ENCODE assay signal across 28 mouse cellular contexts in the genomic region with DNA sequence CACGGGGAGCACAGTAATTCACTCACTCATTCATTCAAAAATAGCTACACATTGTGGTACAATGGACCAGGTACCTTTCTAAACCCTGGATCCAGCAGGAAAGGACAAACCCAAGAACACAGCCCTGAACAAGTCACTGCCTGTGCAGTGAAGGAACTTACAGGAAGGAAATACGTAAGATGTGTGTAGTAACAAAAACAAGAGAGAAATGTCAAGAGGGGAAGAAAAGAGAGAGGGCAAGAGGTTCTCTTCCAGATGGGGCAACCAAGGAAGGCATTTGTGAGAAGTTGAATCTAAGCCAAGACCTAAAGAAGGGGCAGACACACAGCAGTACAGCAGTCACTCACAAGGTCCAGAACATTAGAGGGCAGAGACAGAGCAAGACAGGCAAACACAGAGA.
A peak's percentile ranks its signal among the peaks of the same experiment; 100 is the strongest.
DNase-seq lines count a peak whose midpoint lies in the region; ATAC-seq and TF ChIP-seq lines count a peak whose summit lies in the region.
"Had no signal": no experiment of that assay in that cellular context is flagged by ENCODE, and none has a peak within 500 bp of the region (broad histone marks: within the 10 kb centered on the region; RNA-seq: fewer than 3 reads in every experiment).

No protein-coding gene starts in this region.

- no peak overlapping the region for H3K4me3 ChIP-seq in gastrocnemius, adult 2 months
- no peak overlapping the region for H3K4me3 ChIP-seq in lung, embryonic 15.5 days
- no peak overlapping the region for H3K4me3 ChIP-seq in lung, adult 2 months (replicated peaks; ENCODE audit: extremely low read depth, low read depth, low read length)
- H3K4me3 ChIP-seq: embryonic facial prominence, embryonic 13.5 days; erythroblast, embryonic 14.5 days; heart, embryonic 12.5 days; layer of hippocampus, adult 2 months; liver, embryonic 12.5 days; megakaryocyte, embryonic 14.5 days; neural tube, embryonic 12.5 days had no signal

- no peak for ATAC-seq in lung, embryonic 15.5 days (ENCODE audit: borderline replicate concordance, extremely low read depth, low FRiP score, low TSS enrichment)
- ATAC-seq in hematopoietic stem cell, adult 5-6 weeks (replicated peaks in 1 of 2; ENCODE audit: insufficient read depth in 1 of 2, low FRiP score in 2 of 2, low TSS enrichment in 1 of 2, low read depth in 1 of 2, poor library complexity in 2 of 2, severe bottlenecking in 2 of 2): peak; percentile 12 to 44; a peak in 1 of 4 replicates
- ATAC-seq: forebrain, embryonic 14.5 days; inflammation-experienced regulatory T-cells, adult 6 months; liver, embryonic 12.5 days had no signal

- DNase-seq in gastrocnemius, adult 2 months: no peak
- no peak for DNase-seq in gastrocnemius, postnatal 10 days
- DNase-seq in lung, adult 2 months: no peak
- DNase-seq in 416B (ENCODE audit: low read depth): peak; percentile 44
- DNase-seq in c-Kit-positive CD71-positive TER-119-positive erythroid progenitor cells, embryonic 14.5 days (ENCODE audit: low spot score): no peak
- DNase-seq: adrenal gland, postnatal 36 days; cerebellum, adult 18-20 months; embryo, embryonic 11 days; heart, adult 11 months; heart, postnatal 14 days; lung, postnatal 10 days; midbrain, embryonic 14.5 days; right cerebral cortex, adult 18-20 months; right cerebral cortex, postnatal 4 days; thymus, adult 18-20 months; thymus, postnatal 4 days had no signal

- no peaks in the 10 kb centered on the region for H3K9me3 ChIP-seq in lung, embryonic 15.5 days
- H3K9me3 ChIP-seq: embryonic facial prominence, embryonic 13.5 days; heart, embryonic 12.5 days; liver, embryonic 12.5 days; megakaryocyte, embryonic 14.5 days had no signal

- no peaks in the 10 kb centered on the region for H3K27me3 ChIP-seq in lung, embryonic 15.5 days
- H3K27me3 ChIP-seq: embryonic facial prominence, embryonic 13.5 days; heart, embryonic 12.5 days; liver, embryonic 12.5 days; megakaryocyte, embryonic 14.5 days; neural tube, embryonic 12.5 days had no signal

- H3K36me3 ChIP-seq in lung, embryonic 15.5 days: no peaks in the 10 kb centered on the region
- H3K36me3 ChIP-seq: liver, embryonic 12.5 days had no signal

- intact Hi-C loops in gastrocnemius, adult 2 months (cut with DNase I): no loop called here

- WGBS in lung, embryonic 15.5 days: 59% methylated on average over 2 of the region's 2 CpGs
- 39% methylated on average over 2 of the region's 2 CpGs for WGBS in lung, adult 2 months

- H3K27ac ChIP-seq in gastrocnemius, adult 2 months: peak overlapping the region; percentile 74
- 0 out of 2 replicates have a peak overlapping the region, but pooled peaks have one; percentile 15 for H3K27ac ChIP-seq in lung, embryonic 15.5 days
- H3K27ac ChIP-seq: embryonic facial prominence, embryonic 13.5 days; hindbrain, embryonic 14.5 days; layer of hippocampus, adult 2 months; liver, embryonic 12.5 days; neural tube, embryonic 12.5 days had no signal

- peaks cover 16% of the 10 kb centered on the region for H3K4me1 ChIP-seq in lung, embryonic 15.5 days
- H3K4me1 ChIP-seq in lung, adult 2 months (ENCODE audit: control insufficient read depth, insufficient read depth, low read length): peaks cover 25% of the 10 kb centered on the region

- TF ChIP-seq POLR2A in lung, adult 2 months (IDR thresholded peaks at IDR 0.05; ENCODE audit: borderline replicate concordance, extremely low read depth, low read depth, low read length): no peak

- no peak overlapping the region for H3K9ac ChIP-seq in lung, embryonic 15.5 days
- H3K9ac ChIP-seq: embryonic facial prominence, embryonic 13.5 days; heart, embryonic 12.5 days; hindbrain, embryonic 14.5 days; liver, embryonic 12.5 days; neural tube, embryonic 12.5 days had no signal

- TF ChIP-seq CTCF in gastrocnemius, adult 2 months (IDR thresholded peaks at IDR 0.05): no peak
- no peak for TF ChIP-seq CTCF in lung, adult 2 months (IDR thresholded peaks at IDR 0.05; ENCODE audit: insufficient read depth, low read length)

- H3K4me2 ChIP-seq in lung, embryonic 15.5 days: no peak overlapping the region
- H3K4me2 ChIP-seq: embryonic facial prominence, embryonic 13.5 days; heart, embryonic 12.5 days; hindbrain, embryonic 14.5 days; liver, embryonic 12.5 days; neural tube, embryonic 12.5 days had no signal
